Mouse (Mus musculus) limb, embryonic 13.5 days (tissue): Measurements from ENCODE around the gene Akna. TPM values are rescaled to one million over a fixed set of nuclear protein-coding genes. Genes with fewer than 3 reads are reported as not detected.

Experiments
- ATAC-seq: fragments of 200-750 bp; cut with Nextera tagmentation; 2 replicates; pipeline ENCODE4 v1.8.0; 2017; ENCODE audit warnings: low read depth, moderate number of reproducible peaks, moderate TSS enrichment; ENCODE audit not compliant: low FRiP score
- H3K27ac ChIP-seq: fragments of 300-500 bp; sonication (generic); 2 replicates; pipeline ENCODE4 v1.5.1; 2015; ENCODE audit warnings: inconsistent platforms, mild to moderate bottlenecking, moderate library complexity
- H3K27me3 ChIP-seq: fragments of 300-500 bp; sonication (generic); 2 replicates; pipeline ENCODE4 v1.6.1; 2015; ENCODE audit warnings: mild to moderate bottlenecking, inconsistent platforms
- H3K36me3 ChIP-seq: fragments of 300-500 bp; sonication (generic); 2 replicates; pipeline ENCODE4 v1.6.1; 2015; ENCODE audit warnings: inconsistent platforms, mild to moderate bottlenecking, moderate library complexity
- H3K4me1 ChIP-seq: fragments of 300-500 bp; sonication (generic); 2 replicates; pipeline ENCODE4 v1.6.1; 2015; ENCODE audit warnings: inconsistent platforms
- H3K4me2 ChIP-seq: fragments of 300-500 bp; sonication (generic); replicated peaks from 2 replicates; pipeline ENCODE4 v1.6.1; 2015; ENCODE audit warnings: inconsistent platforms, mild to moderate bottlenecking, moderate library complexity
- H3K4me3 ChIP-seq: fragments of 300-500 bp; sonication (generic); 2 replicates; pipeline ENCODE4 v1.5.1; 2015; ENCODE audit warnings: moderate library complexity, mild to moderate bottlenecking, inconsistent platforms
- H3K9ac ChIP-seq: fragments of 300-500 bp; sonication (generic); 2 replicates; pipeline ENCODE4 v1.6.1; 2015; ENCODE audit warnings: mild to moderate bottlenecking, inconsistent platforms
- H3K9me3 ChIP-seq: fragments of 300-500 bp; sonication (generic); 2 replicates; pipeline ENCODE4 v1.6.1; 2016; ENCODE audit warnings: inconsistent platforms
- WGBS: fragments of 180-500 bp; shearing (Covaris S2); methylation state at CpG from one replicate; pipeline ENCODE4 v1.1.7; 2015; 5-methylcytosine and 5-hydroxymethylcytosine counted together
- polyA plus RNA-seq: library from polyadenylated mRNA; unstranded; fragments of >200 nt; fragmentation: Nextera tagmentation; extraction: Ambion mirVana; gene quantifications from 2 replicates; pipeline ENCODE4 v1.2.1, GENCODE M21; 2015

Gene Akna
- polyA plus RNA-seq, 1 experiment from 2014 or later, result 8.6 TPM

GRCm38 (mm10) chr4:63377483-63377882 lies 25.7 kb downstream of the Akna start:
- Histone ChIP-seq H3K27ac (no peak overlapping the region), H3K4me2 (no peak overlapping the region), H3K4me1 (no peaks in the 10 kb centered on the region), H3K36me3 (peaks cover 100% of the 10 kb centered on the region), H3K9ac (no peak overlapping the region), H3K27me3 (no peaks in the 10 kb centered on the region), H3K9me3 (no peaks in the 10 kb centered on the region), H3K4me3 (no peak overlapping the region)
- no peak for ATAC-seq
- WGBS, result 69% methylated on average over 7 of the region's 7 CpGs

DNA sequence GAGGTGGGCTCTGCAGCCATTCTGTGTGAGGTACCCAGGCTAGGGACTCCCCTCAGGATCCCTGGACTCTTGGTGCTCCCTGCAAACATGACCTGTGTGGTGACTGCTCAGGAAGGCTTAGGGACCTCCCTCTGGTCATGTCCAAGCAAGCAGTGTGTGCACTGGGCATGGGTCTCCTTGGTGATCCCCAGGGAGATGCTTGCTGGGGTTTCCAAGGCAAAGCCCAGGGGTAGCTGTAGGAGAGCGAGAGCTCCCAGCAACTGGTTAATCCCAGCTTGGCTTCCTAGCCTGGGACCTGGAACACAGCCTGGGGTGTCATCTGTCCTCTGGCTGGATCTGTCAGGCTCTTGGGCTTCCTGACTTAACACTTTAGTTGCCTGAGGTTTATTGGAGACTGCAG lies 27.8 kb downstream of the Akna start:
- H3K27me3 ChIP-seq, result no peaks in the 10 kb centered on the region
- 86% methylated on average over 1 of the region's 1 CpGs for WGBS
- H3K9me3 ChIP-seq, result no peaks in the 10 kb centered on the region
- H3K4me3 ChIP-seq, result no peak overlapping the region
- ATAC-seq, result no peak
- no peaks in the 10 kb centered on the region for H3K4me1 ChIP-seq
- no peak overlapping the region for H3K27ac ChIP-seq
- H3K36me3 ChIP-seq, result peaks cover 99% of the 10 kb centered on the region
- H3K4me2 ChIP-seq, result no peak overlapping the region
- no peak overlapping the region for H3K9ac ChIP-seq

DNA sequence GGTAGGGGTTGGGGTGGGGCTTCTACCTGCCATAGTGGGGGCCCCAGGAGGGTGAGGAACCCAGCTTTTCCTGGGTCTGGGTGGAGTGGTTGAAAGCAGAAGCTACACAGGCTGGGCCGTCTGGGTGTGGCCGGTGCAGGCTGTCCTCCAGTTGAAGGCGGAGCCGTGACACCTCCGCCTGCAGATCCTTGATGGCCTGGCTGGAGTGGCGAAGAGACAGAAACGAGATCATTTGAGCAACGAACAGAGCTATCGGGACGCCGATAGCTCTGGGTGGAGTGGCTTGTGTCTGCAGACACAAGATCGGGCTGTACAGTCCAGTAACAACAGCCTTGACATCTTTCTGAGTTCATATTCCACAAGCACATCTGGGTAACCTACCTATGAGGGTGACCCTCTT lies 28.8 kb downstream of the Akna start:
- no peaks in the 10 kb centered on the region for H3K4me1 ChIP-seq
- no peaks in the 10 kb centered on the region for H3K9me3 ChIP-seq
- no peaks in the 10 kb centered on the region for H3K27me3 ChIP-seq
- no peak for ATAC-seq
- H3K4me2 ChIP-seq, result no peak overlapping the region
- peaks cover 99% of the 10 kb centered on the region for H3K36me3 ChIP-seq
- WGBS, result 69% methylated on average over 12 of the region's 12 CpGs
- no peak overlapping the region for H3K27ac ChIP-seq
- H3K4me3 ChIP-seq, result no peak overlapping the region
- H3K9ac ChIP-seq, result no peak overlapping the region

DNA sequence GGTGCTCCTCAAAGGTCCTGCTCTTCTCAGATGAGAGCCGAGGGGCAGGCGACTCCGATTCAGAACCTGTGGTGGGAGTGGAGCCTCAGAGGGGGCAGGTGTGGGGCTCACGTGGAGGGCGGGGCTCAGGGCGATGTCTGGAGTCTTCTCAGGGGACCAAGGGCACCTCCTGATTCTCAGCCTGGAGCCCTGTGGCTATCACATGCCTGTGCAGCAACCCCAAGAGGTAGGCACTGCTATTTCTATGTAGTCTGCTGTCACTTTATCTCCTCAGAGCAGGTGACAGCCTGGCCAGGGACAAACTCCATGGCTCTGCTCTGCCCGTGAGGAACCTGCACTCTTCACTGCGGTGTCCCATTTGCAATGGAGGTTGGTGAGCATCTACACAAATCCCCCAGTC lies 29.8 kb downstream of the Akna start:
- Histone ChIP-seq H3K27me3 (no peaks in the 10 kb centered on the region), H3K4me1 (no peaks in the 10 kb centered on the region), H3K27ac (no peak overlapping the region), H3K4me3 (no peak overlapping the region), H3K9ac (no peak overlapping the region), H3K36me3 (peaks cover 99% of the 10 kb centered on the region), H3K9me3 (no peaks in the 10 kb centered on the region), H3K4me2 (no peak overlapping the region)
- 87% methylated on average over 8 of the region's 8 CpGs for WGBS
- ATAC-seq, result no peak

DNA sequence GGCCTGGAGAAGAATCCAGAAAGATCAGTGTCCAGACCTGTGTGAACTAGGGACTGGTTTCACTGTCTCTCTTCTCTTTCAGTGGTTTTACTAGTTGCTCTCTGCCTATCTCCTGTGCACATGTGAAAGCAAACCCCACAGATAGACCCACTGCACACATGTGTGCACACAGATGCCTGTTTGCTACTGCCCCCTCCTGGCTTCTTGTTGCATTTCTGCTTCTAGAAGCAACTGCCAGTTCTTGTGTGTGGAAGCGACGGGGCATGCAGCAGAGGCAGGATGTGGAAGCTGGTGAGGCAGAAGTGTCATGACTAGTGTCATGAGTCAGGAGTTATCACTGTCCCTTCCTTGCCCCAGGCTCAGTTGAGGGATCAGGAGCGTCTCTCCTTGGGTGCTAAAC lies 31.3 kb downstream of the Akna start:
- WGBS, result 69% methylated on average over 3 of the region's 3 CpGs
- H3K9ac ChIP-seq, result no peak overlapping the region
- no peak overlapping the region for H3K4me3 ChIP-seq
- H3K27ac ChIP-seq, result no peak overlapping the region
- H3K27me3 ChIP-seq, result no peaks in the 10 kb centered on the region
- no peak for ATAC-seq
- H3K4me2 ChIP-seq, result no peak overlapping the region
- H3K4me1 ChIP-seq, result no peaks in the 10 kb centered on the region
- peaks cover 97% of the 10 kb centered on the region for H3K36me3 ChIP-seq
- no peaks in the 10 kb centered on the region for H3K9me3 ChIP-seq

DNA sequence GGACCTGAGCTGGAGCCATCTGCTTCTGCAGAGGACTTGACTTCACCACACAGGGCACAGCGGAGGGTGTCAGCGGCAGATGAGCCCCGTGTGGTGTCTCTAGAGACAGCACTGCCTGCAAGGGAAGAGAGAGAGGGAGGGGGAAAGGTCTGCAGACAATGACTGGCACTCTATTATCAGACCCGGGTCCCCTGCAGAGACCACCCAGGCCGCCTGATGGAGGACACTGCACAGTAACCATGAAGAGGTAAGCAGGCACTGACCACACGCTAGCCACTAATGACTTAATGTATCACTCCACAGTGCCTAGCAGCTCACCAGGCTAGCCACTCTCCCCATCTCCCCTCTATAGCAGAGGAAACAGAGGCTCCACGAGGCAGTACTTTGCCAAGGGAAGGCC lies 32.3 kb downstream of the Akna start:
- no peak overlapping the region for H3K27ac ChIP-seq
- ATAC-seq, result no peak
- H3K36me3 ChIP-seq, result peaks cover 88% of the 10 kb centered on the region
- no peak overlapping the region for H3K4me2 ChIP-seq
- H3K9me3 ChIP-seq, result no peaks in the 10 kb centered on the region
- 68% methylated on average over 7 of the region's 7 CpGs for WGBS
- H3K27me3 ChIP-seq, result no peaks in the 10 kb centered on the region
- H3K4me1 ChIP-seq, result no peaks in the 10 kb centered on the region
- no peak overlapping the region for H3K9ac ChIP-seq
- H3K4me3 ChIP-seq, result no peak overlapping the region

DNA sequence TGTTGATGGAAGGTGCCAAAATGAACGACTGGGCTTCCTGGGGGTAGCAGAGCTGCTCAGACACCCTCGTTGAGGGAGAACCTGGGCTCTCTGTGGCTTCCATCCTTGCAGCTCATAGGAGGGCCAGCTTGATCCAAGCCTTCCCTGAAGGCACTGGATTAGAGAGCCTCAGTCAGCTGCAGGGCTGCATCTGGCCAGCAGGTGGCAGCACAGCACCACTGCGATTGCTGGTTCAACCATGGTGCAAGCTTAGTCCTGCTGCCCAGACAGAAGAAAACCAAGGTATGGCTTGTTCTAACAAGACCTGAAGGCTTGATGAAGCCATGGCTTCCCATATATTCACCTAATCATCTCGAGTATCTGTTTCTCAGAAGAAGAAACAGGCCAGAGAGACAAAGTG lies 34.6 kb downstream of the Akna start:
- Histone ChIP-seq H3K4me3 (no peak overlapping the region), H3K4me1 (no peaks in the 10 kb centered on the region), H3K9ac (no peak overlapping the region), H3K27ac (no peak overlapping the region), H3K4me2 (no peak overlapping the region), H3K9me3 (no peaks in the 10 kb centered on the region), H3K27me3 (no peaks in the 10 kb centered on the region), H3K36me3 (peaks cover 64% of the 10 kb centered on the region)
- peak; percentile 68; the same call in 1 of the 2 replicates for ATAC-seq
- WGBS, result 18% methylated on average over 4 of the region's 4 CpGs

GRCm38 (mm10) chr4:63362150-63362549 lies 41.0 kb downstream of the Akna start, which contains the start of gene Orm2:
TSS of gene Orm2 (plus strand) at chr4:63362449.
- Histone ChIP-seq H3K4me1 (no peaks in the 10 kb centered on the region), H3K36me3 (peaks cover under 1% of the 10 kb centered on the region), H3K9me3 (no peaks in the 10 kb centered on the region), H3K4me2 (no peak within 1 kb of the TSS), H3K9ac (no peak within 1 kb of the TSS), H3K27ac (no peak within 1 kb of the TSS), H3K4me3 (no peak within 1 kb of the TSS), H3K27me3 (no peaks in the 10 kb centered on the region)
- ATAC-seq, result no peak
- WGBS, result 92% methylated on average over 5 of the region's 5 CpGs

DNA sequence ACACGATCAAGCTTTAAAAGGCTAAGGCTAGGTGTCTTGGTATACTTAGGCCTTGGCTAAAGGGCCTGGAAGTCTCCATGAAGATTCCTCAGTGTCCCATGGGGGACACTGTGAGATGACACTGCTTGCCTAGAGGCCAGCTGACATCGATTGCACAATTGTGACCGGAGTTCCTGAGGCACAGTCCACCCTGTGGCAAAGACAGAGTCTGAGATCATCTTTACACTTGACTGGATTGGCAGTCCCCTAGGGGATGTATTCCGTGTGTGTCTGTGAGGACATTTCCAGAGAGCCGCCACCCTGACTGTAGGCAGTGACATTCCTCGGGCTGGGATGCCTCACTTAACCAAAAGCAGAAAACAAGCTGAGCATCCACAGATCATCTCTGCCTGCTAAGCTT lies 43.3 kb downstream of the Akna start:
- 82% methylated on average over 6 of the region's 6 CpGs for WGBS
- no peak for ATAC-seq
- H3K4me3 ChIP-seq, result no peak overlapping the region
- H3K4me1 ChIP-seq, result no peaks in the 10 kb centered on the region
- no peaks in the 10 kb centered on the region for H3K36me3 ChIP-seq
- no peaks in the 10 kb centered on the region for H3K9me3 ChIP-seq
- H3K9ac ChIP-seq, result no peak overlapping the region
- no peak overlapping the region for H3K27ac ChIP-seq
- H3K4me2 ChIP-seq, result no peak overlapping the region
- no peaks in the 10 kb centered on the region for H3K27me3 ChIP-seq

DNA sequence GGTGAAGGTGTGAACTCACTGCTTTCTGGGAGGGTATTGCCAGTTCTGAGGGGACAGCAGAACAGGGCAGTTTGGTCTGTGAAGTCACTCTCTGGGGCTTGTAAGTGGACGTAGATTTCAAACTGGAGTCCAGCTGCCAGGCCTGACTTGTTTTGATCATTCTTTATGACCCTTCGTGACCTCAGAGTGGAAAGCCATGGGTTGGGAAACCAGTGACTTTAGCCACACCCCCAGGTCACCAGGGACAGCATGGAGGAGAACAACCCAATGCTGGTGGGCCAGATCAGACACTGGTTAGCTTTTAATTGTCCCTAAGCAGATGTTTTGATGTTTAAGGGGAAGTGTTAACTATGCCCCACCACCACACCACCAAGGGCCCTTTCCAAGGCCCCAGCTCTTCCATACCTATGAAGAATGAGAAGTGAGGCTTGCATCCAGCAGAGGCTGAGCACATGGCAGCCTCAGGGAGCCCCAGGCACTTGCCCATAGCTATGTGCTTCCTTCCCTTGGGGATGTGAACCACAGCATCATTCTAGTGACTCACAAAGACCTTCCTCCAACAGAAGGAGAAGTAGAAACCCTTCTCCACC lies 46.1 kb downstream of the Akna start:
- H3K27me3 ChIP-seq, result no peaks in the 10 kb centered on the region
- H3K4me1 ChIP-seq, result no peaks in the 10 kb centered on the region
- no peak overlapping the region for H3K27ac ChIP-seq
- WGBS, result 36% methylated on average over 2 of the region's 2 CpGs
- H3K4me3 ChIP-seq, result no peak overlapping the region
- no peak for ATAC-seq
- no peak overlapping the region for H3K4me2 ChIP-seq
- H3K9me3 ChIP-seq, result no peaks in the 10 kb centered on the region
- H3K9ac ChIP-seq, result no peak overlapping the region
- H3K36me3 ChIP-seq, result no peaks in the 10 kb centered on the region

GRCm38 (mm10) chr4:63355877-63356665 lies 47.1 kb downstream of the Akna start, which contains the start of gene Orm3:
TSS of gene Orm3 (plus strand) at chr4:63356162.
- Histone ChIP-seq H3K27me3 (no peaks in the 10 kb centered on the region), H3K36me3 (no peaks in the 10 kb centered on the region), H3K4me3 (no peak within 1 kb of the TSS), H3K4me1 (0 out of 2 replicates have a peak, but pooled peaks cover 2% of the 10 kb centered on the region), H3K27ac (no peak within 1 kb of the TSS), H3K4me2 (no peak within 1 kb of the TSS), H3K9me3 (no peaks in the 10 kb centered on the region), H3K9ac (no peak within 1 kb of the TSS)
- no peak for ATAC-seq
- 77% methylated on average over 4 of the region's 4 CpGs for WGBS

- 73% methylated on average over 6 of the region's 6 CpGs for WGBS
- Histone ChIP-seq H3K36me3 (no peaks in the 10 kb centered on the region), H3K9me3 (no peaks in the 10 kb centered on the region), H3K9ac (no peak overlapping the region), H3K4me1 (0 out of 2 replicates have a peak, but pooled peaks cover 2% of the 10 kb centered on the region), H3K4me2 (no peak overlapping the region), H3K27ac (no peak overlapping the region), H3K27me3 (no peaks in the 10 kb centered on the region), H3K4me3 (no peak overlapping the region)
- ATAC-seq, result no peak
Measured at GRCm38 (mm10) chr4:63348524-63348923, 54.6 kb downstream of the Akna start.
